Mouse (Mus musculus): ENCODE results near the gene Klf2.

Gene Klf2

GRCm38 (mm10) chr8:72318801-72319322, at the start of gene Klf2:
Gene Klf2 (plus strand): TSS chr8:72319033.
- DNase-seq = peak; percentile 45 to 63

GRCm38 (mm10) chr8:72270606-72271005, 48.2 kb upstream of the Klf2 start:
- no peak for DNase-seq

- DNase-seq = no peak
Observed at GRCm38 (mm10) chr8:72271051-72271660, 47.7 kb upstream of the Klf2 start.

GRCm38 (mm10) chr8:72271691-72272090, 47.1 kb upstream of the Klf2 start:
- DNase-seq = no peak

- peak; percentile 20 to 26 for DNase-seq
Observed at GRCm38 (mm10) chr8:72272361-72272760, 46.5 kb upstream of the Klf2 start.

- no peak for DNase-seq
Observed at GRCm38 (mm10) chr8:72273111-72273770, 45.6 kb upstream of the Klf2 start.

GRCm38 (mm10) chr8:72273807-72274206, 45.0 kb upstream of the Klf2 start:
- DNase-seq = no peak

- no peak for DNase-seq
Observed at GRCm38 (mm10) chr8:72277244-72277643, 41.6 kb upstream of the Klf2 start.

- DNase-seq = no peak
Observed at GRCm38 (mm10) chr8:72279151-72279550, 39.7 kb upstream of the Klf2 start.

GRCm38 (mm10) chr8:72281634-72282033, 37.2 kb upstream of the Klf2 start:
- DNase-seq = no peak

- no peak for DNase-seq
Observed at GRCm38 (mm10) chr8:72285285-72285684, 33.5 kb upstream of the Klf2 start.

- DNase-seq = no peak
Observed at GRCm38 (mm10) chr8:72289051-72289450, 29.8 kb upstream of the Klf2 start.

GRCm38 (mm10) chr8:72291104-72291503, 27.7 kb upstream of the Klf2 start:
- DNase-seq = no peak

- no peak for DNase-seq
Observed at GRCm38 (mm10) chr8:72293309-72293708, 25.5 kb upstream of the Klf2 start.

- no peak for DNase-seq
Observed at GRCm38 (mm10) chr8:72295125-72295524, 23.7 kb upstream of the Klf2 start.

GRCm38 (mm10) chr8:72295679-72296078, 23.2 kb upstream of the Klf2 start:
- peak; percentile 85 to 87 for DNase-seq

- no peak for DNase-seq
Observed at GRCm38 (mm10) chr8:72296561-72296960, 22.3 kb upstream of the Klf2 start.

GRCm38 (mm10) chr8:72298928-72299327, 19.9 kb upstream of the Klf2 start:
- DNase-seq = no peak

- no peak for DNase-seq
Observed at GRCm38 (mm10) chr8:72300654-72301400, 18.0 kb upstream of the Klf2 start.

- DNase-seq = no peak
Observed at GRCm38 (mm10) chr8:72301497-72301896, 17.3 kb upstream of the Klf2 start.

GRCm38 (mm10) chr8:72302986-72303612, 15.7 kb upstream of the Klf2 start:
- DNase-seq = no peak

- no peak for DNase-seq
Observed at GRCm38 (mm10) chr8:72303633-72304032, 15.2 kb upstream of the Klf2 start.

- no peak for DNase-seq
Observed at GRCm38 (mm10) chr8:72305210-72305905, 13.5 kb upstream of the Klf2 start, which contains the start of gene Gm10282. Gene Gm10282 (minus strand): TSS chr8:72305260.

All from cerebellum, adult 18-20 months (tissue).